Mouse (Mus musculus) midbrain, embryonic 13.5 days (tissue): ENCODE results near the gene Wwc2. TPM values are rescaled to one million over a fixed set of nuclear protein-coding genes. Genes with fewer than 3 reads are reported as not detected.

Experiments used
- ATAC-seq: fragments of 200-750 bp; cut with Nextera tagmentation; 2 replicates; pipeline ENCODE4 v1.8.0; 2017; ENCODE audit warnings: mild to moderate bottlenecking, moderate TSS enrichment, moderate library complexity
- H3K27ac ChIP-seq: fragments of 300-500 bp; sonication (generic); 2 replicates; pipeline ENCODE4 v1.5.1; 2015; ENCODE audit warnings: inconsistent platforms, mild to moderate bottlenecking, moderate library complexity
- H3K27me3 ChIP-seq: fragments of 300-500 bp; sonication (generic); 2 replicates; pipeline ENCODE4 v1.6.1; 2015; ENCODE audit warnings: mild to moderate bottlenecking, inconsistent platforms
- H3K36me3 ChIP-seq: fragments of 300-500 bp; sonication (generic); 2 replicates; pipeline ENCODE4 v1.6.1; 2015; ENCODE audit warnings: mild to moderate bottlenecking, inconsistent platforms
- H3K4me1 ChIP-seq: fragments of 300-500 bp; sonication (generic); replicated peaks from 2 replicates; pipeline ENCODE4 v1.6.1; 2015; ENCODE audit warnings: inconsistent platforms
- H3K4me2 ChIP-seq: fragments of 300-500 bp; sonication (generic); replicated peaks from 2 replicates; pipeline ENCODE4 v1.6.1; 2015; ENCODE audit warnings: moderate library complexity, mild to moderate bottlenecking, inconsistent platforms
- H3K4me3 ChIP-seq: fragments of 300-500 bp; sonication (generic); replicated peaks from 2 replicates; pipeline ENCODE4 v1.5.1; 2015; ENCODE audit warnings: mild to moderate bottlenecking, inconsistent platforms
- H3K9ac ChIP-seq: fragments of 300-500 bp; sonication (generic); replicated peaks from 2 replicates; pipeline ENCODE4 v1.6.1; 2015; ENCODE audit warnings: mild to moderate bottlenecking, inconsistent platforms
- H3K9me3 ChIP-seq: fragments of 300-500 bp; sonication (generic); 2 replicates; pipeline ENCODE4 v1.6.1; 2016; ENCODE audit warnings: mild to moderate bottlenecking, inconsistent platforms
- WGBS: fragments of 180-500 bp; shearing (Covaris S2); methylation state at CpG from one replicate; pipeline ENCODE4 v1.1.7; 2015; 5-methylcytosine and 5-hydroxymethylcytosine counted together
- polyA plus RNA-seq: library from polyadenylated mRNA; unstranded; fragments of >200 nt; fragmentation: Nextera tagmentation; extraction: Ambion mirVana; gene quantifications from 2 replicates; pipeline ENCODE4 v1.2.1, GENCODE M21; 2015

The Wwc2 gene
- polyA plus RNA-seq, 1 experiment from 2014 or later: 5.1 TPM

DNA sequence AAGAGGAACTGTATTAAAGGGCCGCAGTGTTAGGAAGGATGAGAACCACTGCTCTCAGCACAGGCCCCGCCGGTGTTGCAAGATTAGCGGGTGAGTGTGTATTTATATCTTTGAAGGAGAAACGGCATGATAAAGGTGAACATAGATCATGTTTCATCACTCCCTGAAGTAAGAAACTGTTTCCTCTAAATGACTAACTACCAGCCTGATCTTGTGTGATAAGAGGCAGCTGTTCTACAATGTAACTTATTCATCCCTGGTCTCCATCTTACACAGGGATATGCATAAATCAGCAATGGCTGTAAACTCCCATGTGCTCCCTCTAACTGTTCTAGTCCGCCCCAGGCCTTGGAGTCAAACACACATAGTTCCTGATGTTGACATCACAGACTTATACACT is 191.3 kb downstream of the Wwc2 start:
- H3K4me2 ChIP-seq: no peak overlapping the region
- 94% methylated on average over 6 of the region's 6 CpGs for WGBS
- no peak overlapping the region for H3K9ac ChIP-seq
- no peak for ATAC-seq
- no peaks in the 10 kb centered on the region for H3K36me3 ChIP-seq
- peaks cover 3% of the 10 kb centered on the region for H3K9me3 ChIP-seq
- H3K27ac ChIP-seq: no peak overlapping the region
- H3K27me3 ChIP-seq: no peaks in the 10 kb centered on the region
- H3K4me1 ChIP-seq: no peaks in the 10 kb centered on the region
- no peak overlapping the region for H3K4me3 ChIP-seq

DNA sequence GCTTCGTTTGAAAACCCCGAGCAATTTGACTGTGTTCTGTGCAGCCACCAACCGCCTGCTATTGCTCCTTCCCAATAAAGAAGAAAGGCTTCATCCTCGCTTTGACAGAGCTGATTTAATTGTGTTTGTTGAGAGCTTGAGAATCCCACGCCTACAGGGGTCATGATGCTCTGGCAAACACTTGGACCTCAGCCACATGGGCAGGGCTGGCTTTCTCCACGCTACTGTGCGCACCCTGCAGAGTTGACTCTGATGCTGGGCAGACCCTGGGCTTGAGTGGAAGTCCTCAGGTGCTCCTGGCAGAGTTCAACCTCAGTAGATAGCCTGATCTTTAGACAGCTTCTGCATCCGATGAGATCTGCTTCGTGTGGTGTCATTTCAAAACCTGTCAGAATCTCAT is 198.7 kb downstream of the Wwc2 start:
- H3K9me3 ChIP-seq: peaks cover 7% of the 10 kb centered on the region
- H3K27me3 ChIP-seq: no peaks in the 10 kb centered on the region
- no peak overlapping the region for H3K4me3 ChIP-seq
- H3K4me2 ChIP-seq: no peak overlapping the region
- no peak for ATAC-seq
- H3K4me1 ChIP-seq: peaks cover 8% of the 10 kb centered on the region
- 73% methylated on average over 9 of the region's 9 CpGs for WGBS
- no peak overlapping the region for H3K9ac ChIP-seq
- H3K27ac ChIP-seq: no peak overlapping the region
- H3K36me3 ChIP-seq: no peaks in the 10 kb centered on the region

DNA sequence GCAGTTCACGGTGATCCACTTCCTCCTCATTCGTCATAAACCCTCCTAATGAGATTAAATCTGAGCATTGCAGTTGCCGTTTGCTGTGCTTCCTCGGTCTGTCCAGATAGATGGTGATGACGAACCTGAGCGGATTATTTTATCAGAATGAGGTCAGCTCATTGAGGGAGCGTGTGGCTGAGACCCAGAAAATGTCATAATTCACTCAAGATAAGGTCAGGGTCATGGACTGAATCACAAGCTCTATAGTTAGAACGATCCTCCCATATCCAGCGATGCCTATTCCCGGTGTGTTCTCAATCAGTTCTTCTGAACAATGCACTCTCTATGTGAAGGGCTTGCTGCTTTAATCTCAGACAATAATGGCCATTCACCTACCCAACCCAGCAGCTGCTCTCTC is 203.0 kb downstream of the Wwc2 start:
- Histone ChIP-seq H3K36me3 (no peaks in the 10 kb centered on the region), H3K4me3 (no peak overlapping the region), H3K9ac (0 out of 2 replicates have a peak overlapping the region, but pooled peaks have one; percentile 1), H3K9me3 (no peaks in the 10 kb centered on the region), H3K27me3 (no peaks in the 10 kb centered on the region), H3K27ac (no peak overlapping the region), H3K4me2 (peak overlapping the region; percentile 28), H3K4me1 (peaks cover 8% of the 10 kb centered on the region)
- WGBS: 38% methylated on average over 10 of the region's 10 CpGs
- ATAC-seq: peak; percentile 66; the same call in 1 of the 2 replicates

DNA sequence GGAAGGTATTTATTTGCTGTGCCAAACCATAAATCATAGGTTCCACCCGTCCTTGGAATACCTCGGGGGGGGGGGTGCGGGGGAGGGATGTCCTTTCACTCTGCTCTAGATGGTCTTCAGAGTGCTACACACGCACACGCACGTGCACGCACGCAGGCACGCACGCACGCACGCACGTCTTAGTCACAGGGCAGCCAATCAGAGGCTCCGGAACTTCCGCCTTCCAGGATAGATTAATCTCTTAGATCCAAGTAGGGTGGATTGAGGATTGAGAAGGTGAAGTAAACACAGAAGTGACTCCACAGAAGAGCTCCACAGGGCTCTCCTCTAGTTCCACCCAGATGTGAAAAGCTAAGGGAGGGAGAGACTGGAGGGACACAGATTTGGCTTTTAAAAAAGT is 204.4 kb downstream of the Wwc2 start:
- H3K27me3 ChIP-seq: no peaks in the 10 kb centered on the region
- H3K36me3 ChIP-seq: no peaks in the 10 kb centered on the region
- H3K9me3 ChIP-seq: no peaks in the 10 kb centered on the region
- H3K4me3 ChIP-seq: no peak overlapping the region
- no peak overlapping the region for H3K9ac ChIP-seq
- H3K4me2 ChIP-seq: no peak overlapping the region
- H3K4me1 ChIP-seq: peaks cover 8% of the 10 kb centered on the region
- ATAC-seq: no peak
- 96% methylated on average over 15 of the region's 15 CpGs for WGBS
- H3K27ac ChIP-seq: no peak overlapping the region

DNA sequence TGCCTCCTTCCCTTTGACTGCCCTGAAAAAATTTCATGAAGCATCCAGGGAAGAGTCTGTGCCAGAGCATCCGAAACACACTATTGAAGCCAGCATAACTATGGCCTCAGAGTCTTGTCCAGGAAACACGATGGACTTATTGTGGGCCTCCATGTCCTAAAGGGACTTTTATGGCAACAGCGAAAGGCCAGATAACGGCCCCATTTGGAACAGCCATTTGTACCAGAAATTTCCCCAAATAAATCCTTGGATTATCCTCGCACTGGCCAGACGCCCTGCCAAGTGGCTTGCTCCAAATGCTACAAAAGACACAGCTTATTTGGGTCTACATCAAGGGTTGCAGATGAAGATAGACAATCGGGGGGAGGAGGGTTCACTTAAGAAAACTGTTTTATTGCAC is 206.3 kb downstream of the Wwc2 start:
- 83% methylated on average over 7 of the region's 7 CpGs for WGBS
- no peak overlapping the region for H3K9ac ChIP-seq
- no peak overlapping the region for H3K4me3 ChIP-seq
- no peaks in the 10 kb centered on the region for H3K9me3 ChIP-seq
- H3K4me1 ChIP-seq: peaks cover 8% of the 10 kb centered on the region
- H3K27me3 ChIP-seq: no peaks in the 10 kb centered on the region
- H3K4me2 ChIP-seq: no peak overlapping the region
- ATAC-seq: no peak
- H3K27ac ChIP-seq: no peak overlapping the region
- H3K36me3 ChIP-seq: no peaks in the 10 kb centered on the region

DNA sequence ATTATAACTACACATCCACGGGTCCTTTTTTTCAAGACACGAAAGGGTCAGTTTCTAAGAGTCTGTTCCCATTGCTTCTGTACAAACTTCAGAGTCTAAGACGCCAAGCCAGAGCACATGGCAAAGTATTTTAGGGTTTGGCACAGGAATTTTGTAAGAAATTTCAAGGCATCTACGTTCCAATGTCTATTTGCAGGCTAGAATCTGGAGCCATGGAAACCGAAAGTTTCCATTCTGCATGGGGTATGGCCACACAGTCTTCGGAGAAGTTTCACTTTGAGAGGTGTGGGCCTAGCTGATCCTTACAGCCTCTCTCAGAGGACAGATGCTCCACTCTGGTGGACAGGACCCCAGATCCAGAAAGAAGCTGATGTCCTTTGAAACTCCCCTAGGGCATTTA is 206.8 kb downstream of the Wwc2 start:
- WGBS: 94% methylated on average over 6 of the region's 6 CpGs
- H3K4me3 ChIP-seq: no peak overlapping the region
- H3K9ac ChIP-seq: no peak overlapping the region
- H3K36me3 ChIP-seq: no peaks in the 10 kb centered on the region
- H3K4me2 ChIP-seq: no peak overlapping the region
- H3K4me1 ChIP-seq: peaks cover 8% of the 10 kb centered on the region
- ATAC-seq: no peak
- no peaks in the 10 kb centered on the region for H3K9me3 ChIP-seq
- H3K27me3 ChIP-seq: no peaks in the 10 kb centered on the region
- H3K27ac ChIP-seq: no peak overlapping the region

DNA sequence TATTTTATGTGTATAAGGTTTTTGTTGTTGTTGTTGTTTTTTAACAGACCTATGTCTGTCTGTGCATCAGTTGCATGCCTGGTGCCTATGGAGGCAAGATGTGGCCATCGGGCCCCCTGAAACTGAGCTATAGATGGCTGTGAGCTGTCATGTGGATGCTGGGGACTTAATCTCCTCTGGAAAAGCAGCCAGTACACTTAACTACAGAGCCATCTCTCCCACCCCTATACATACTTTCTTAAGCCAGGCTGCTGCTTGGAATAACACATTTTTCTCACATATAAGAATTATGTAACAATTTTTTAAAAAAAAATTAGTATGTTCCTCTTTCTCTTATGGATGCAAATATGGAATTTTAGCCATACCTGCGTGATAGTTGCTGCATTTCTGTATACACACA is 207.2 kb downstream of the Wwc2 start:
- no peak overlapping the region for H3K4me3 ChIP-seq
- 94% methylated on average over 2 of the region's 2 CpGs for WGBS
- ATAC-seq: no peak

DNA sequence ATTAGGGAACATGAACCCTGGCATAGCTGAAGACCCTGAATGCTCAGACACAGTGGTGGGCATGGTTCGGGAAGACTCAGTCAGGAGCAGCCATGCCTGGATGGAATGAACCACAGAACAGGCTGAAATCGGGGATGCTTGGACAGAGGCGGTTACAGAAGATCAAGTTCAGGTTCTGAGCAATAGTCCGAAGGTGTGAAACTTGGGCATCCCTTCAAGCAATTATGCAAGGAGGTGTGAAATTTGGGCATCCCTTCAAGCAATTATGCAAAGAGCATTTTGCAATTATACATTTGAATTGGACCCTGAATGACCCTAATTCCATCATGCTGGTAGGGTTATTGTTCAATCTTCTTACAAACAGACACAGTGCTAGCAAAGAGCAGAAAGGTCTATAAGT is 208.8 kb downstream of the Wwc2 start:
- H3K4me1 ChIP-seq: no peaks in the 10 kb centered on the region
- H3K27me3 ChIP-seq: no peaks in the 10 kb centered on the region
- WGBS: 93% methylated on average over 4 of the region's 4 CpGs
- H3K4me2 ChIP-seq: no peak overlapping the region
- H3K4me3 ChIP-seq: no peak overlapping the region
- H3K27ac ChIP-seq: no peak overlapping the region
- no peak for ATAC-seq
- no peaks in the 10 kb centered on the region for H3K9me3 ChIP-seq
- H3K9ac ChIP-seq: no peak overlapping the region
- H3K36me3 ChIP-seq: no peaks in the 10 kb centered on the region

More for the DNA sequence above, 207.2 kb downstream of the Wwc2 start:
- Histone ChIP-seq H3K36me3 (no peaks in the 10 kb centered on the region), H3K4me1 (peaks cover 8% of the 10 kb centered on the region), H3K27me3 (no peaks in the 10 kb centered on the region), H3K9ac (no peak overlapping the region), H3K4me2 (no peak overlapping the region), H3K27ac (no peak overlapping the region), H3K9me3 (no peaks in the 10 kb centered on the region)

DNA sequence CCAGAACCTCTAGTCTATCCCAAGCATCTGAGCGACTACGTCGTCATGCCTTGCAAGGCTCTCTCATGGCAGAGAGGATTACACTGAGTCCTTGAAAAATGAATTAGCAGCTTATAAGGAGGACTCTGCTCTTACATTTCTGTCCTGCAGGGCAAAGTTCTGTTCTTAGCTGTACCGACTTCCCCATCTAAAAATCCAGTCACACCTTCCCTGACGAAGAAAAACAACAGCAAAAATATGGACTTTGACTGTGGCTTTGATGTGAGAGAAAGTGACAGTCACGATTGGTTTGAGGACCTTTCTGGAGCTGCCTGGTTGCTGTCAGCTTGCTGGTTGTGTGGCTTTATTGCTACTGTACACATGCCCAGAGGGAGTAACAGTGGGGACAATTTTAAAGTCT is 211.1 kb downstream of the Wwc2 start:
- no peaks in the 10 kb centered on the region for H3K4me1 ChIP-seq
- no peaks in the 10 kb centered on the region for H3K27me3 ChIP-seq
- no peak overlapping the region for H3K9ac ChIP-seq
- no peak overlapping the region for H3K4me2 ChIP-seq
- ATAC-seq: no peak
- H3K27ac ChIP-seq: no peak overlapping the region
- H3K4me3 ChIP-seq: no peak overlapping the region
- no peaks in the 10 kb centered on the region for H3K9me3 ChIP-seq
- WGBS: 81% methylated on average over 6 of the region's 6 CpGs
- H3K36me3 ChIP-seq: no peaks in the 10 kb centered on the region

DNA sequence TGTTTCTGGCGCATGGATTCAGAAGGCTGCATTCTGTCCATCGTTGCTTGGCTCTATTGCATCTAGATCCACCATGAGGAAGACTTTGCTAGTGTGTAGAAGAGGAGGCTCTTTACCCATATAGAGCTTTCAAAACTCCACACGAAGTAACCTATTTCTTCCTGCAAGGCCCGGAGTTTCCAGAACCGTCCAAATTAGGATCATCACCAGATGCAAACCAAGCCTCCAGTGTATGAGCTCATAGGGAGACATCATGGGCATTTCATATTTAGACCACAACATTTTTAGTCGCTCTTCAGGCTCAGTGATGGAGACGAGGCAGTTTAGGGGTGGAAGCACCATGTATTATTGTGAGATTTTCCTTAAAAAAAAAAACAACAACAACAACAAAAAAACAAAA is 213.3 kb downstream of the Wwc2 start:
- no peaks in the 10 kb centered on the region for H3K36me3 ChIP-seq
- H3K9me3 ChIP-seq: no peaks in the 10 kb centered on the region
- no peak overlapping the region for H3K4me3 ChIP-seq
- no peak overlapping the region for H3K27ac ChIP-seq
- no peak for ATAC-seq
- no peaks in the 10 kb centered on the region for H3K4me1 ChIP-seq
- no peaks in the 10 kb centered on the region for H3K27me3 ChIP-seq
- no peak overlapping the region for H3K4me2 ChIP-seq
- WGBS: 91% methylated on average over 7 of the region's 7 CpGs
- H3K9ac ChIP-seq: no peak overlapping the region

Other genes starting within 250 kb of the Wwc2 start
- not detected in 2 replicates for gene Cldn24, start 168.8 kb downstream of the Wwc2 start, polyA plus RNA-seq
- gene Cldn22, start 166.4 kb downstream of the Wwc2 start, polyA plus RNA-seq: not detected in 2 replicates
- gene Dctd, start 108.2 kb upstream of the Wwc2 start, polyA plus RNA-seq: 6.7 and 8.8 TPM in 2 replicates